Mouse (Mus musculus): ENCODE data around the gene Gm5861.
"Not testable (repeated sequence)": the region's sequence is repeated elsewhere in the genome, so short reads cannot be mapped to it uniquely, and the experiment has no call there.

Gm5861 gene

GRCm38 (mm10) chr5:11182772-11183171, at the start of gene Gm5861:
TSS of gene Gm5861 (plus strand) at chr5:11183072.
- not testable (repeated sequence) for DNase-seq (ENCODE audit: low spot score in 2 of 2)

- DNase-seq (ENCODE audit: low spot score in 2 of 2), result peak; percentile 0 to 7
Measured at GRCm38 (mm10) chr5:11138031-11138430, 44.8 kb upstream of the Gm5861 start.

All from spleen, postnatal 14 days (tissue).